Mouse (Mus musculus) intestine, embryonic 15.5 days (tissue): ENCODE results near the gene Mrpl38. TPM values are rescaled to one million over a fixed set of nuclear protein-coding genes. Genes with fewer than 3 reads are reported as not detected.

Experiments
- ATAC-seq: fragments of 200-750 bp; cut with Nextera tagmentation; 2 replicates; pipeline ENCODE4 v1.8.0; 2017; ENCODE audit warnings: moderate TSS enrichment, moderate library complexity
- H3K27ac ChIP-seq: fragments of 300-500 bp; sonication (generic); 2 replicates; pipeline ENCODE4 v1.5.1; 2015; ENCODE audit warnings: mild to moderate bottlenecking, inconsistent platforms
- H3K27me3 ChIP-seq: fragments of 300-500 bp; sonication (generic); replicated peaks from 2 replicates; pipeline ENCODE4 v1.6.1; 2015; ENCODE audit warnings: inconsistent platforms
- H3K36me3 ChIP-seq: fragments of 300-500 bp; sonication (generic); 2 replicates; pipeline ENCODE4 v1.6.1; 2015; ENCODE audit warnings: inconsistent platforms
- H3K4me1 ChIP-seq: fragments of 300-500 bp; sonication (generic); replicated peaks from 2 replicates; pipeline ENCODE4 v1.6.1; 2015; ENCODE audit warnings: inconsistent platforms
- H3K4me2 ChIP-seq: fragments of 300-500 bp; sonication (generic); replicated peaks from 2 replicates; pipeline ENCODE4 v1.6.1; 2015; ENCODE audit warnings: mild to moderate bottlenecking, inconsistent platforms
- H3K4me3 ChIP-seq: fragments of 300-500 bp; sonication (generic); replicated peaks from 2 replicates; pipeline ENCODE4 v1.5.1; 2015; ENCODE audit warnings: inconsistent platforms
- H3K9ac ChIP-seq: fragments of 300-500 bp; sonication (generic); 2 replicates; pipeline ENCODE4 v1.6.1; 2015; ENCODE audit warnings: inconsistent platforms
- H3K9me3 ChIP-seq: fragments of 300-500 bp; sonication (generic); 2 replicates; pipeline ENCODE4 v1.6.1; 2016; ENCODE audit warnings: inconsistent platforms
- WGBS: fragments of 180-500 bp; shearing (Covaris S2); methylation state at CpG from one replicate; pipeline ENCODE4 v1.1.7; 2015; 5-methylcytosine and 5-hydroxymethylcytosine counted together
- polyA plus RNA-seq: library from polyadenylated mRNA; unstranded; fragments of >200 nt; fragmentation: Nextera tagmentation; extraction: Ambion mirVana; gene quantifications from 2 replicates; pipeline ENCODE4 v1.2.1, GENCODE M21; 2015

Mrpl38 gene
- polyA plus RNA-seq, 1 experiment from 2014 or later, result 109 TPM

- 87% methylated on average over 14 of the region's 14 CpGs for WGBS
- no peak overlapping the region for H3K27ac ChIP-seq
Measured at GRCm38 (mm10) chr11:116083096-116083672, 55.5 kb downstream of the Mrpl38 start.

More at GRCm38 (mm10) chr11:116083096-116083672, 55.5 kb downstream of the Mrpl38 start:
- H3K4me2 ChIP-seq, result no peak overlapping the region
- peaks cover 28% of the 10 kb centered on the region for H3K4me1 ChIP-seq
- H3K4me3 ChIP-seq, result no peak overlapping the region
- no peaks in the 10 kb centered on the region for H3K27me3 ChIP-seq
- peaks cover 40% of the 10 kb centered on the region for H3K36me3 ChIP-seq
- no peak for ATAC-seq
- no peak overlapping the region for H3K9ac ChIP-seq
- no peaks in the 10 kb centered on the region for H3K9me3 ChIP-seq

Other genes starting within 250 kb of the Mrpl38 start
- gene Smim5, start 238.9 kb downstream of the Mrpl38 start, polyA plus RNA-seq, result 1.6 and 3.0 TPM in 2 replicates
- 25.4 and 31.4 TPM in 2 replicates for gene Smim6, start 226.9 kb downstream of the Mrpl38 start, polyA plus RNA-seq
- gene Sap30bp, start 205.6 kb downstream of the Mrpl38 start, polyA plus RNA-seq, result 31.6 and 38.2 TPM in 2 replicates
- gene Recql5, start 205.4 kb downstream of the Mrpl38 start, polyA plus RNA-seq, result 16.2 and 21.0 TPM in 2 replicates
- 7.9 and 10.0 TPM in 2 replicates for gene Itgb4, start 164.2 kb downstream of the Mrpl38 start, polyA plus RNA-seq
- gene Galk1, start 126.1 kb downstream of the Mrpl38 start, polyA plus RNA-seq, result 274 and 302 TPM in 2 replicates
- gene H3f3b, start 110.9 kb downstream of the Mrpl38 start, polyA plus RNA-seq, result 1,398 and 1,618 TPM in 2 replicates
- gene Unk, start 108.5 kb downstream of the Mrpl38 start, polyA plus RNA-seq, result 25.7 and 27.4 TPM in 2 replicates
- gene Unc13d, start 60.9 kb downstream of the Mrpl38 start, polyA plus RNA-seq, result 4.2 and 5.2 TPM in 2 replicates
- 93.5 and 98.1 TPM in 2 replicates for gene Wbp2, start 51.9 kb downstream of the Mrpl38 start, polyA plus RNA-seq
- 18.0 and 20.9 TPM in 2 replicates for gene Trim47, start 11.7 kb downstream of the Mrpl38 start, polyA plus RNA-seq
- 6.4 and 7.1 TPM in 2 replicates for gene Trim65, start 7.7 kb downstream of the Mrpl38 start, polyA plus RNA-seq
- gene Fbf1, start 29.3 kb upstream of the Mrpl38 start, polyA plus RNA-seq, result 20.8 and 22.0 TPM in 2 replicates
- 98.0 and 100 TPM in 2 replicates for gene Ten1, start 60.0 kb upstream of the Mrpl38 start, polyA plus RNA-seq
- gene Acox1, start 60.2 kb upstream of the Mrpl38 start, polyA plus RNA-seq, result 56.9 and 59.4 TPM in 2 replicates
- gene Evpl, start 99.2 kb upstream of the Mrpl38 start, polyA plus RNA-seq, result 3.3 and 3.4 TPM in 2 replicates
- gene Srp68, start 135.3 kb upstream of the Mrpl38 start, polyA plus RNA-seq, result 95.2 and 96.7 TPM in 2 replicates
- 0.19 and 0.21 TPM in 2 replicates for gene Galr2, start 142.1 kb upstream of the Mrpl38 start, polyA plus RNA-seq
- gene Exoc7, start 168.4 kb upstream of the Mrpl38 start, polyA plus RNA-seq, result 52.1 and 52.5 TPM in 2 replicates
- gene Foxj1, start 196.5 kb upstream of the Mrpl38 start, polyA plus RNA-seq, result 0.66 and 0.77 TPM in 2 replicates